Mouse (Mus musculus) hindbrain, embryonic 14.5 days (tissue): ENCODE results near the gene Ttc7. TPM values are rescaled to one million over a fixed set of nuclear protein-coding genes. Genes with fewer than 3 reads are reported as not detected.

Source experiments
- ATAC-seq: fragments of 200-750 bp; cut with Nextera tagmentation; 2 replicates; pipeline ENCODE4 v1.8.0; 2017; ENCODE audit warnings: moderate number of reproducible peaks, mild to moderate bottlenecking, moderate TSS enrichment, moderate library complexity; ENCODE audit not compliant: low FRiP score
- DNase-seq: peaks from one replicate; pipeline ENCODE4 v3.0.0-alpha.2; 2015; ENCODE audit warnings: low spot score
- H3K27ac ChIP-seq: fragments of 300-500 bp; sonication (generic); 2 replicates; pipeline ENCODE4 v1.5.1; 2014; ENCODE audit warnings: mild to moderate bottlenecking, moderate library complexity
- H3K27me3 ChIP-seq: fragments of 300-500 bp; sonication (generic); 2 replicates; pipeline ENCODE4 v1.6.1; 2014; ENCODE audit warnings: mild to moderate bottlenecking, low read length, mixed read lengths; ENCODE audit not compliant: control insufficient read depth, insufficient read depth
- H3K36me3 ChIP-seq: fragments of 300-500 bp; sonication (generic); replicated peaks from 2 replicates; pipeline ENCODE4 v1.6.1; 2014; ENCODE audit not compliant: control insufficient read depth, insufficient read depth
- H3K4me1 ChIP-seq: fragments of 300-500 bp; sonication (generic); replicated peaks from 2 replicates; pipeline ENCODE4 v1.6.1; 2014; ENCODE audit warnings: antibody characterized with exemption, low read length, mixed read lengths; ENCODE audit not compliant: control insufficient read depth, insufficient read depth
- H3K4me2 ChIP-seq: fragments of 300-500 bp; sonication (generic); replicated peaks from 2 replicates; pipeline ENCODE4 v1.6.1; 2014; ENCODE audit warnings: mild to moderate bottlenecking, moderate library complexity
- H3K4me3 ChIP-seq: fragments of 300-500 bp; sonication (generic); replicated peaks from 2 replicates; pipeline ENCODE4 v1.5.1; 2014; ENCODE audit warnings: mild to moderate bottlenecking, low read length
- H3K9ac ChIP-seq: fragments of 300-500 bp; sonication (generic); 2 replicates; pipeline ENCODE4 v1.6.1; 2014
- H3K9me3 ChIP-seq: fragments of 300-500 bp; sonication (generic); 2 replicates; pipeline ENCODE4 v1.6.1; 2016; ENCODE audit warnings: low read length; ENCODE audit not compliant: control insufficient read depth
- WGBS: fragments of 180-500 bp; shearing (Covaris S2); extraction: QIAGEN DNeasy Blood & Tissue Kit; methylation state at CpG from one replicate; pipeline ENCODE4 v1.1.7; 2014; 5-methylcytosine and 5-hydroxymethylcytosine counted together
- polyA plus RNA-seq: library from polyadenylated mRNA; unstranded; fragments of >200 nt; fragmentation: Nextera tagmentation; extraction: Ambion mirVana; gene quantifications from 2 replicates; pipeline ENCODE4 v1.2.1, GENCODE M21; 2014

Ttc7 gene
- polyA plus RNA-seq, 1 experiment from 2014 or later: 6.3 TPM

DNA sequence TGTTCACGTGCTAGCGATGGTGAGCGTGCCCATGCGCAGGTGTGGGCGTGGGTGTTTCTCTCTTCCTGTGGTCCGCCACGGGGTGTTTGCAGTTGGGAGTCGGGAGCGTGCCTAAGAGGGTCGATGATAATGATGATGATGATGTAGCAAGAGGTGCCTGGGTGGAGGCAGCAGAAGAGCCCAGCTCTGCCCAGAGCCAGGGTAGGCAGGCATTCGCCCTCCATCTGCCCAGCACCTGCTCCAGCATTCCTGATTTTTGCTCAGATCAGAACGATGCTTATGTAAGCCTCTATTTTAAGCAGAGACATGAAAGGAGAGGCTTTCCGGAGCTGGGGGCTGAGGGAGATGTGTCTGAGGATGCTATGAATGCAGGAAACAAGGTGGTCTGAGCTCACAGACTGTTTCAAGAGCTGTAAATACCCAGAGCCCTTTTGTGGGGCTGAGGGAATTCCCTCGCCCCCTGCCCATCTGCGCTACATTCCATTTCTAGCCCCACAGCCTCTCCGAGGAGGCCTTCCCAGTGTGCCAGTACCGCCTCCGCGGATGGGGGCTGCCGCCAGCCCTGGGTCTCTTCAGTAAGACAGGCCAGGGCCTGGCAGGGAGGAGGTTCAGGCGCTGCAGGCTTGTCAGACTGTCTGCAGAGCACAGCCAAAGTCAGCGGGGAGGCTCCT is 47.7 kb downstream of the Ttc7 start:
- Histone ChIP-seq H3K4me2 (peak overlapping the region; percentile 2; the same call in 1 of the 2 replicates), H3K27ac (peak overlapping the region; percentile 78), H3K4me1 (peaks cover 54% of the 10 kb centered on the region), H3K27me3 (no peaks in the 10 kb centered on the region), H3K4me3 (no peak overlapping the region), H3K9me3 (no peaks in the 10 kb centered on the region), H3K9ac (peak overlapping the region; percentile 34; the same call in 1 of the 2 replicates), H3K36me3 (no peaks in the 10 kb centered on the region)
- DNase-seq (peak; percentile 46), ATAC-seq (peak; percentile 36; the same call in 1 of the 2 replicates)
- 27% methylated on average over 22 of the region's 22 CpGs for whole genome bisulfite sequencing

DNA sequence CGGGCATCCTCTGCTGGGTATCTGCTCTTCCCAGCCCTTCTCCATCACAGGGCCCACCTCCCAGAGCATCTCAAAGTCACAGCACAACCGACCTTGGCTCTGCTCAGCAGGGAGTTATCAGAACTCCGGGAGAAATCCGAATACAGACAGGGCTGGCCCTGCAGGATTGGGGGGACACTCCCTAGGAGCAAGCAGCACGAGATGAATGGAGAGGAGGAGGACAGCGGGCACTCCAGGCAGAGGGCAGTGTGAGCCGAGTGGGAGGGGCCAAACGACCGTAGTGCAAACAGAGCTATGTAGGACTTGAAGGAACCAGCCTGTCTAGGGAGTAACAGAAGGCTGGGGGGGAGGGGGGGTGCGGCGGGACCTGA is 48.2 kb downstream of the Ttc7 start:
- peak; percentile 39 for DNase-seq
- Histone ChIP-seq H3K36me3 (no peaks in the 10 kb centered on the region), H3K9ac (0 out of 2 replicates have a peak overlapping the region, but pooled peaks have one; percentile 34), H3K4me3 (no peak overlapping the region), H3K9me3 (no peaks in the 10 kb centered on the region), H3K4me2 (peak overlapping the region; percentile 2; the same call in 1 of the 2 replicates), H3K27me3 (no peaks in the 10 kb centered on the region), H3K27ac (peak overlapping the region; percentile 78), H3K4me1 (peaks cover 53% of the 10 kb centered on the region)
- WGBS: under 1% methylated on average over 11 of the region's 11 CpGs
- ATAC-seq: peak; percentile 38; the same call in 1 of the 2 replicates

DNA sequence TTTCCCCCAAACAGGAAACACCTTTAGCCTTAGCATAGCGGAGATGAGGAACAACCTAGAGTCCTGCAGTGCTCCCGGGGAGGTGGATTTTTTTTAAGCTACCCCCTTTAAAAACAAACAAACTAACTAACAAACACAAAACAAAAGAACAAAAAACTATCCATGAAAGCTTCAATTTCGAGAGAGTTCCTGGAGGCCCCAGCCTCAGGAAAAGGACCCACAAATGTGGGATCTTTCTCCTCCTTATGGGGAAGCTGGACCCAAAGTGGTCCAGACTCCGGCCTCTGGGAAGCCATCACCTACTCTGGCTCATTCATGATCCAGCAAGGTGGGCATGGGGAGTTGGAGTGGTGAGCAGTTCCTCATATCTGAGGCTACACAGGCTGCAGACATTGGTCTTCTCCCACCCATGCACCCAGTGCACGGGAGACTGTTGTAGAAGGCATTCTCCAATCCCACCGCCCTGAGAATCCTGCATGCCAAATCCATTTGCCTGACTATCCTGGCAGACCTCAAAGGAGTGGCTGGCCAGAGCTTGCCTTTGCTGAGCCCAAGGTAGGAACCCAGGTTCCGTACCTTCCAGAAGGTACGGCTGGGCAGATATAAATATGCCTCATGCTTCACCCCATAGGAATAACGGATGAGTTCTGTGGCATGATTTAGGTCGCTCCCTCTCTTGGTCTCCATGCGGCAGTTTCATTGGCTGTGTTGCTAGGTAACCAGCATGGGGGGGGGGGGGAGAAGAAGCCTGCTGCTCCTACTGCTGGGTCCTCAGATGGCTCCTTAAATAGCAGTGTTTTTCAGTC is 48.9 kb downstream of the Ttc7 start:
- DNase-seq (peak; percentile 52), ATAC-seq (peak; percentile 51; the same call in 1 of the 2 replicates)
- H3K36me3 ChIP-seq: no peaks in the 10 kb centered on the region
- H3K4me1 ChIP-seq: peaks cover 47% of the 10 kb centered on the region
- H3K9me3 ChIP-seq: no peaks in the 10 kb centered on the region
- H3K4me3 ChIP-seq: no peak overlapping the region
- H3K4me2 ChIP-seq: 0 out of 2 replicates have a peak overlapping the region, but pooled peaks have one; percentile 23
- H3K27ac ChIP-seq: peak overlapping the region; percentile 60
- H3K9ac ChIP-seq: no peak overlapping the region
- 25% methylated on average over 11 of the region's 11 CpGs for WGBS
- no peaks in the 10 kb centered on the region for H3K27me3 ChIP-seq

DNA sequence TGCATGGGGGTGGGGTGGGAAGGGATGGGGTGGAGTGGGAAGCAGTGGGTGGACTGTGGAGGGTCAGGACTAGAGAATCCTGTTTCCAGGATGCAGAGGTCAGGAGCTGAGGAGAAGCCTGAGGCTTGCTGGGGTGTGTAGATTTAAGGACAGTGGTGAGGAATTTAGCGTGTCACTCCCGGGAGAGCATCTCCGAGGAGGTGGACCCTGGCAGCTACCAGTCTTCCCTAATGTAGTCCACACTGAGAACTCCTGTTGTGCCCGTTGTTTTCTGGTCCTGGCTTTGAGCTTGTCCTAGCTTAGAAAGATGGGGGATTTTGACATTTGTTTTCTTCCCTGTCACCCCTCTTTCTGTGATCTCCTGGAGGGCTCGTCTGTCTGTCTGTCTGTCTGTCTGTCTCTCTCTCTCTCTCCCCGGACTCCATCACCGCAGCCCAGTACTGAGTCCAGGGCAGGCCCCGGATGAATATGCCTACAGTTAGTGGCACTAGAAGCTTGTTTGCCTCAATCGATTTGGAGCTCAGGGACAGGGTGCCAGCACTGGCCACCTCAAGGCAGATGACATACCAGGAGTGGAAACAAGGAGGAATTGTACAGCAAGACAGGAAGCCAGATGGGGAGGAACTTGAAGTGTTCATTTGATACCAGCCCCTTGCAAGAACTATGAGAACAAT is 49.6 kb downstream of the Ttc7 start:
- Histone ChIP-seq H3K36me3 (no peaks in the 10 kb centered on the region), H3K9me3 (no peaks in the 10 kb centered on the region), H3K4me1 (peaks cover 39% of the 10 kb centered on the region), H3K4me2 (0 out of 2 replicates have a peak overlapping the region, but pooled peaks have one; percentile 23), H3K27ac (peak overlapping the region; percentile 60), H3K27me3 (no peaks in the 10 kb centered on the region), H3K4me3 (no peak overlapping the region), H3K9ac (no peak overlapping the region)
- DNase-seq (no peak), ATAC-seq (no peak)
- 39% methylated on average over 9 of the region's 9 CpGs for WGBS

DNA sequence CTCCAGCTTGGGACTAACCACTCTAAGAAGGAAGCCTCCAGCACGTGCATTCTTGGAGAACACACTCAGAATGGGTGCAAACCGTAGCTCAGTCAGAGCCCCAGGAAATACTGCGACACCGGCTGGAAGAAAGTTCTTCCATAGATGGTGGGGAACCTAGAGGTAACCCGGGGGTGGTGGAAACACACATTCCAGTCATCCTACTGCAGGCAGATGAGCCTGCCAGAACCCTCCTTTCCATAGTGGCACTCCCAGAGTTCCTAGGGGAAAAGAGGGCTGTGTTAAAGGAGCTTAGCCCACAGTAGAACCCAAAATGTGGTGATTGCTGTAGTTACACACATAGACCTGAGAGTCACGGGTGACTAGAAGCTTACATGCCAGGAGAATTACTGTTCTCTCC is 50.2 kb downstream of the Ttc7 start:
- Histone ChIP-seq H3K9me3 (no peaks in the 10 kb centered on the region), H3K4me3 (no peak overlapping the region), H3K27ac (no peak overlapping the region), H3K4me1 (peaks cover 36% of the 10 kb centered on the region), H3K9ac (no peak overlapping the region), H3K36me3 (no peaks in the 10 kb centered on the region), H3K4me2 (no peak overlapping the region), H3K27me3 (no peaks in the 10 kb centered on the region)
- DNase-seq: no peak
- no peak for ATAC-seq
- WGBS: 89% methylated on average over 6 of the region's 6 CpGs

DNA sequence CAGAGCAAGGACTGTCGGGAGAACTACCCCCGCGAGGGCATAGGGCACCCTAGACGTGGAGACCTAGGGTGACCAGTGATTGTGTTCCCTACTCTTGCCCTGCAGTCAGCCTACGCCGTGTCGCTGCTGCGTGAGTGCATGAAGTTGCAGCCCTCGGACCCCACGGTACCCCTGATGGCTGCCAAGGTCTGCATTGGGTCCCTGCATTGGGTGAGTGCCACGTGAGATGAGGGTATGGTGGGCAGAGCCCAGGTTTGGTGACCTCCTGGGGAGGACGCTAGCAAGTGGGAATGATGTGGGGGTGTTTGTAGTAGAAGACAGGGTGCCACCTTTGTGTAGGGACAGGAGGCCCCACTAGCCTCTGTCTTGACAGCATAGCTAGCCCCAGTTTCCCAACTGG is 51.5 kb downstream of the Ttc7 start:
- Histone ChIP-seq H3K27ac (no peak overlapping the region), H3K4me1 (peaks cover 36% of the 10 kb centered on the region), H3K36me3 (no peaks in the 10 kb centered on the region), H3K9ac (no peak overlapping the region), H3K4me2 (no peak overlapping the region), H3K9me3 (no peaks in the 10 kb centered on the region), H3K4me3 (no peak overlapping the region), H3K27me3 (no peaks in the 10 kb centered on the region)
- WGBS: 93% methylated on average over 12 of the region's 12 CpGs
- ATAC-seq: no peak
- no peak for DNase-seq

DNA sequence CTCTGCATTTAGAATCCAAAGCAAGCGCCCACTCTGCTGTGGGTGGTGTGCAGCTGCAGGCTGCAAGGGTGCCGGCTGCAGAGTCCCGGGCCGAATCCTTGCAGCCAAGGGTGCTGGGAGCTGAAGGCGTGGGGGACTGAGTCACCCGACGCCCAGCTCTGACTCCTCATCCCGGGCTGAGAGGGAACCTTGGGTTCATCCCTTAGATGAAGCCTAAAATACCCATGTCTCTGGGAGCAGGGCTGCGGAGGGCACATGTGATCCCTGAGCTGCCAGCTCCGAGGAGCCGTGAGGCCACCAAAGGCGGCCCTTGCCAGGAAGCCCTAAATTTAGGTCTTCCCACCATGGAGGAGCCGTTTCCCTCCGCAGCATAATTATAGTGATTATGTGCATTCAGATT is 52.5 kb downstream of the Ttc7 start:
- H3K4me1 ChIP-seq: peaks cover 32% of the 10 kb centered on the region
- H3K27me3 ChIP-seq: no peaks in the 10 kb centered on the region
- no peak overlapping the region for H3K9ac ChIP-seq
- no peak overlapping the region for H3K27ac ChIP-seq
- no peak for ATAC-seq
- no peak overlapping the region for H3K4me2 ChIP-seq
- DNase-seq: no peak
- H3K9me3 ChIP-seq: no peaks in the 10 kb centered on the region
- H3K36me3 ChIP-seq: no peaks in the 10 kb centered on the region
- H3K4me3 ChIP-seq: no peak overlapping the region
- 92% methylated on average over 14 of the region's 14 CpGs for WGBS

DNA sequence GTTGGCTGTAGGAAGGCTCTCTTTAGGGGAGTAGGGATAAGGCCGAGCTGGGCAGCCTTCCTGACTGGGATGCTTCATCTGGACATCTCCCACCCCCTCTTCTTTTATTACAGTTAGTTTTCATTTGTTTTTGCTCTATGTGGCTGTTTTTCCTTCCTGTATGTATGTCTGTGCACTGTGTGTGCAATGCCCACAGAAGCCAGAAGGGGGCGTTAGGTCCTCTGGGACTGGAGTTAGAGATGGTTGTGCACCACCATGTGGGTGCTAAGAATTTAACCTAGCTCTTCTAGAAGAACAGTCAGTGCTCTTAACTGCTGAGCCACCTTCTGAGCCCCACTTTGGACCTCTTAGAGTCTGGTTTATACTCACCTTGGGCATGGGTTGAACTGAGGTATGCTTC is 53.0 kb downstream of the Ttc7 start:
- Histone ChIP-seq H3K4me2 (no peak overlapping the region), H3K27me3 (no peaks in the 10 kb centered on the region), H3K4me1 (peaks cover 26% of the 10 kb centered on the region), H3K4me3 (no peak overlapping the region), H3K9me3 (no peaks in the 10 kb centered on the region), H3K9ac (no peak overlapping the region), H3K27ac (no peak overlapping the region), H3K36me3 (no peaks in the 10 kb centered on the region)
- DNase-seq: no peak
- ATAC-seq: no peak
- WGBS: 72% methylated on average over 2 of the region's 2 CpGs

DNA sequence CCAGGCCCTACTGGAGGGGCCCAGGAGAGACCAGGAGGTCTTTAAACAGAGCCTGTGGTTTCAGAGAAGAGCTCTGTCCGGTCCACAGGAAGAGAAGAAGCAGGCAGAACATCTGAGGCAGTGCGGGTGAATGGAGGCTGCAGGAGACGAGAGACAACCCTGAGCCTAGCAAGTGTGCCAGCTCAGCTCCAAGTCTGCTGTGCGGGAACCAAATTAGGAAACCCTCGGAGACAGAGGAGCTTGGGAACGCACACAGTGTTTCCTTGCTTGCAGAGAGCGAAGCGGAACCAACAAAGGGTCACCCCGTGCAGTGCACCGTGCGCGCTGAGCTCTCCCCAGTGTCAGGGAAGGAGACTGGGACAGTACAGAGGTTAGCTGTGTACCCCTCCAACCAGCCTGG is 54.2 kb downstream of the Ttc7 start:
- H3K4me1 ChIP-seq: peaks cover 14% of the 10 kb centered on the region
- 76% methylated on average over 12 of the region's 12 CpGs for WGBS
- H3K9ac ChIP-seq: no peak overlapping the region
- no peak overlapping the region for H3K4me2 ChIP-seq
- H3K9me3 ChIP-seq: no peaks in the 10 kb centered on the region
- H3K4me3 ChIP-seq: no peak overlapping the region
- H3K36me3 ChIP-seq: no peaks in the 10 kb centered on the region
- DNase-seq: no peak
- H3K27ac ChIP-seq: no peak overlapping the region
- no peaks in the 10 kb centered on the region for H3K27me3 ChIP-seq
- no peak for ATAC-seq
